Mouse (Mus musculus) adrenal gland (tissue): ENCODE data around the gene Uba3.

Experiments
- intact Hi-C: fragments of 180-260 bp; cut with DNase I; formaldehyde crosslinking; loops from one replicate; pipeline ENCODE4 v1.15.1; 2025

Uba3 gene

DNA sequence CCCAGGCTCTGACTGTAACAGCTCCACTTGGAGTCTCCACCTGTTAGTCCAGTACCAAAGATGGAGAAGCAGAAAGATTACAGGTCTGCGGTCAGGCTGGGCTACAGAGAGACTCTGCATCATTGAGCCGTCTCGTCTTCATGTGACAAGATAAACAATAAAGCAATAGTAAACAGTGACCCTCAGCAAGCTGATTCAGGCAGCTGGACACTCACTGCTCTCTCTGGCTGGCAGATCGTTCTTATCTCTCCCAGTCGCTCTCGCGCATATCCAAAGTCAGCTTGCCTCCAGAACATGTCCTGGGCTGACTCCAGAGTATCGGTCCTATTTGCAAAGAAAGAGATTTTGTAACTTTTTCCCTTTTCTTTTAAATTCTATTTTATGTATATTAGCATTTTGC is 62.8 kb downstream of the Uba3 start:
- intact Hi-C loops = no loop called here

DNA sequence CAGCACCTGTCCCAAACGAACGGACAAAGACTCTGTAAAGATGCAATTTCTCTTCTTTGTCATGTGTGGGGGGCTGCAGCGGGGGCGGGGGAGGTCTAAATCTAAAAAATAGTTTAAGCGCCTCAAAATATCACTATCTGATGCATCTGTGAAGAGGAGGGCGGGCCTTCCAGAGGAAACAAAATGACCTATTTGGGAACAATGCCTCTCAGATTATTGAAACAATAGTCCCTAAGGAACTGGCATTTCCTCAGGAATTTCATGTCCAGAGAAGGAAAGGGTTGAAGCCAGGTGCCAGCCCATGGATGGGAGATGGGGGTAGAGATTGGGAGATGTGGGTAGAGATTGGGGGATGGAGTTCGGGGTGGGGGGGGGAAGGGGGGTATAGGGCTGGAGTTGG is 63.6 kb downstream of the Uba3 start:
- intact Hi-C loops = no loop called here
